Mouse (Mus musculus) lung, adult 2 months (tissue): Measurements from ENCODE around the gene Paqr6. TPM values are rescaled to one million over a fixed set of nuclear protein-coding genes. Genes with fewer than 3 reads are reported as not detected.

ENCODE experiments used
- DNase-seq: peaks from one replicate; pipeline ENCODE4 v3.0.0; 2022
- H3K4me1 ChIP-seq: fragments of 200-500 bp; 2 replicates; pipeline ENCODE4 v1.6.1; 2011; ENCODE audit warnings: low read length; ENCODE audit not compliant: control insufficient read depth, insufficient read depth
- H3K4me3 ChIP-seq: fragments of 200-500 bp; replicated peaks from 2 replicates; pipeline ENCODE3; 2011; ENCODE audit warnings: low read depth, mild to moderate bottlenecking, control low read depth, low read length; ENCODE audit errors: extremely low read depth
- CTCF ChIP-seq: fragments of 200-500 bp; IDR thresholded peaks from 2 replicates; pipeline ENCODE4 v1.5.1; 2011; ENCODE audit warnings: mild to moderate bottlenecking, low read length, control low read depth; ENCODE audit not compliant: insufficient read depth
- POLR2A ChIP-seq: fragments of 200-500 bp; IDR thresholded peaks from 2 replicates; pipeline ENCODE4 v1.6.1; 2011; ENCODE audit warnings: low read depth, mild to moderate bottlenecking, control low read depth, low read length, borderline replicate concordance; ENCODE audit errors: extremely low read depth
- WGBS: fragments of 180-500 bp; shearing (Covaris S2); methylation state at CpG from one replicate; pipeline ENCODE4 v1.1.7; 2018; 5-methylcytosine and 5-hydroxymethylcytosine counted together
- polyA plus RNA-seq: library from polyadenylated mRNA; depleted of rRNA; stranded (reverse); fragments of >200 nt; gene quantifications from 2 replicates; pipeline ENCODE4 v1.2.3, GENCODE M21; 2012; rRNA removed

Paqr6 gene
- polyA plus RNA-seq, 1 experiment: 29.1 TPM

GRCm38 (mm10) chr3:88409741-88410644 lies 45.6 kb downstream of the Paqr6 start, which contains the start of gene Pmf1:
Gene Pmf1 (minus strand): TSS chr3:88410331.
- TF ChIP-seq POLR2A (peak; percentile 95), CTCF (no peak)
- WGBS: under 1% methylated on average over 54 of the region's 54 CpGs
- Histone ChIP-seq H3K4me3 (peak within 1 kb of the TSS; percentile 99), H3K4me1 (peaks cover 7% of the 10 kb centered on the region)
- peak; percentile 92 for DNase-seq

GRCm38 (mm10) chr3:88410645-88411031 lies 46.3 kb downstream of the Paqr6 start:
- peak; percentile 27 for DNase-seq
- peak overlapping the region; percentile 35 for H3K4me3 ChIP-seq
- TF ChIP-seq POLR2A (no peak), CTCF (no peak)
- H3K4me1 ChIP-seq: peaks cover 7% of the 10 kb centered on the region
- 19% methylated on average over 7 of the region's 7 CpGs for WGBS

- WGBS: 76% methylated on average over 4 of the region's 4 CpGs
- DNase-seq: no peak
- TF ChIP-seq CTCF: no peak
- no peak for TF ChIP-seq POLR2A
- no peak overlapping the region for H3K4me3 ChIP-seq
- H3K4me1 ChIP-seq: peaks cover 7% of the 10 kb centered on the region
Observed at GRCm38 (mm10) chr3:88411681-88412080, 47.3 kb downstream of the Paqr6 start.

- TF ChIP-seq CTCF (no peak), POLR2A (no peak)
- WGBS: 82% methylated on average over 11 of the region's 11 CpGs
- Histone ChIP-seq H3K4me1 (peaks cover 7% of the 10 kb centered on the region), H3K4me3 (no peak overlapping the region)
- no peak for DNase-seq
Observed at GRCm38 (mm10) chr3:88412636-88413035, 48.3 kb downstream of the Paqr6 start.

GRCm38 (mm10) chr3:88415668-88416067 lies 51.3 kb downstream of the Paqr6 start:
- TF ChIP-seq POLR2A (no peak), CTCF (no peak)
- 67% methylated on average over 4 of the region's 4 CpGs for WGBS
- Histone ChIP-seq H3K4me3 (no peak overlapping the region), H3K4me1 (0 out of 2 replicates have a peak, but pooled peaks cover 3% of the 10 kb centered on the region)
- no peak for DNase-seq

GRCm38 (mm10) chr3:88418016-88418415 lies 53.6 kb downstream of the Paqr6 start:
- no peak for DNase-seq
- H3K4me3 ChIP-seq: no peak overlapping the region
- H3K4me1 ChIP-seq: no peaks in the 10 kb centered on the region
- 77% methylated on average over 6 of the region's 6 CpGs for WGBS
- no peak for TF ChIP-seq CTCF
- no peak for TF ChIP-seq POLR2A

Other genes starting within 250 kb of the Paqr6 start
- 87.0 and 94.3 TPM in 2 replicates for gene Mef2d, start 222.2 kb upstream of the Paqr6 start, polyA plus RNA-seq
- gene Rhbg, start 109.9 kb upstream of the Paqr6 start, polyA plus RNA-seq: 8.2 and 14.5 TPM in 2 replicates
- gene Gm38392, start 77.4 kb upstream of the Paqr6 start, polyA plus RNA-seq: 0.40 and 0.49 TPM in 2 replicates
- gene Tsacc, start 67.6 kb upstream of the Paqr6 start, polyA plus RNA-seq: 2.1 and 3.3 TPM in 2 replicates
- gene Cct3, start 67.5 kb upstream of the Paqr6 start, polyA plus RNA-seq: 59.5 and 77.6 TPM in 2 replicates
- gene Glmp, start 39.6 kb upstream of the Paqr6 start, polyA plus RNA-seq: 148 and 183 TPM in 2 replicates
- 12.4 and 31.8 TPM in 2 replicates for gene Tmem79, start 28.4 kb upstream of the Paqr6 start, polyA plus RNA-seq
- gene Smg5, start 28.3 kb upstream of the Paqr6 start, polyA plus RNA-seq: 48.4 and 63.7 TPM in 2 replicates
- gene Bglap3, start 8.2 kb downstream of the Paqr6 start, polyA plus RNA-seq: 0.20 and 23.9 TPM in 2 replicates
- 23.0 TPM in 1 of 2 replicates, not detected in the other for gene Bglap2, start 14.1 kb downstream of the Paqr6 start, polyA plus RNA-seq
- gene Bglap, start 19.9 kb downstream of the Paqr6 start, polyA plus RNA-seq: not detected in 2 replicates
- 23.4 and 27.0 TPM in 2 replicates for gene Pmf1, start 45.7 kb downstream of the Paqr6 start, polyA plus RNA-seq
- 18.3 and 25.4 TPM in 2 replicates for gene Slc25a44, start 60.6 kb downstream of the Paqr6 start, polyA plus RNA-seq
- 52.3 and 58.3 TPM in 2 replicates for gene Sema4a, start 96.6 kb downstream of the Paqr6 start, polyA plus RNA-seq
- gene Lmna, start 145.4 kb downstream of the Paqr6 start, polyA plus RNA-seq: 257 and 302 TPM in 2 replicates
- gene Mex3a, start 167.8 kb downstream of the Paqr6 start, polyA plus RNA-seq: 0.53 and 0.84 TPM in 2 replicates
- 53.0 and 105 TPM in 2 replicates for gene Rab25, start 183.7 kb downstream of the Paqr6 start, polyA plus RNA-seq
- 116 and 135 TPM in 2 replicates for gene Lamtor2, start 188.5 kb downstream of the Paqr6 start, polyA plus RNA-seq
- gene Ubqln4, start 189.2 kb downstream of the Paqr6 start, polyA plus RNA-seq: 47.0 and 52.6 TPM in 2 replicates
- 139 and 188 TPM in 2 replicates for gene Ssr2, start 211.3 kb downstream of the Paqr6 start, polyA plus RNA-seq
- gene Arhgef2, start 241.4 kb downstream of the Paqr6 start, polyA plus RNA-seq: 186 and 233 TPM in 2 replicates